Mouse (Mus musculus): Measurements from ENCODE around the gene Zfp101. TPM values are rescaled to one million over a fixed set of nuclear protein-coding genes. Genes with fewer than 3 reads are reported as not detected.

Zfp101 gene
- 20.4 and 20.8 TPM in 2 replicates for polyA plus RNA-seq (2014; fragmentation: Nextera tagmentation; extraction: Ambion mirVana)

GRCm38 (mm10) chr17:33394182-33395034 is at the start of gene Zfp101:
TSS of gene Zfp101 (minus strand) at chr17:33394641.
- WGBS = under 1% methylated on average over 44 of the region's 44 CpGs
- no peak for TF ChIP-seq CTCF (IDR thresholded peaks at IDR 0.05; ENCODE audit: low read depth)

GRCm38 (mm10) chr17:33441159-33441558 is 46.7 kb upstream of the Zfp101 start:
- Histone ChIP-seq H3K27me3 (ENCODE audit: insufficient read depth, low read length) (no peaks in the 10 kb centered on the region), H3K36me3 (ENCODE audit: insufficient read depth) (no peaks in the 10 kb centered on the region), H3K9ac (no peak overlapping the region), H3K27ac (ENCODE audit: low read depth) (no peak overlapping the region), H3K4me3 (ENCODE audit: low read depth, low read length) (no peak overlapping the region), H3K4me1 (ENCODE audit: insufficient read depth) (no peaks in the 10 kb centered on the region), H3K4me2 (no peak overlapping the region), H3K9me3 (ENCODE audit: low read depth, low read length) (no peaks in the 10 kb centered on the region)
- ATAC-seq (ENCODE audit: insufficient read depth) (no peak), DNase-seq (peak; percentile 1)
- no peak for TF ChIP-seq CTCF (IDR thresholded peaks at IDR 0.05; ENCODE audit: low read depth)

More at GRCm38 (mm10) chr17:33394182-33395034, at the start of gene Zfp101:
- H3K27ac ChIP-seq (ENCODE audit: low read depth) = peak within 1 kb of the TSS; percentile 84
- no peaks in the 10 kb centered on the region for H3K36me3 ChIP-seq (ENCODE audit: insufficient read depth)
- peak; percentile 99 for ATAC-seq (ENCODE audit: insufficient read depth)
- no peaks in the 10 kb centered on the region for H3K4me1 ChIP-seq (ENCODE audit: insufficient read depth)
- peak within 1 kb of the TSS; percentile 75 for H3K4me3 ChIP-seq (ENCODE audit: low read depth, low read length)
- H3K4me2 ChIP-seq = peak within 1 kb of the TSS; percentile 71
- H3K9ac ChIP-seq = peak within 1 kb of the TSS; percentile 77
- H3K27me3 ChIP-seq (ENCODE audit: insufficient read depth, low read length) = no peaks in the 10 kb centered on the region
- DNase-seq = peak; percentile 98
- no peaks in the 10 kb centered on the region for H3K9me3 ChIP-seq (ENCODE audit: low read depth, low read length)

DNA sequence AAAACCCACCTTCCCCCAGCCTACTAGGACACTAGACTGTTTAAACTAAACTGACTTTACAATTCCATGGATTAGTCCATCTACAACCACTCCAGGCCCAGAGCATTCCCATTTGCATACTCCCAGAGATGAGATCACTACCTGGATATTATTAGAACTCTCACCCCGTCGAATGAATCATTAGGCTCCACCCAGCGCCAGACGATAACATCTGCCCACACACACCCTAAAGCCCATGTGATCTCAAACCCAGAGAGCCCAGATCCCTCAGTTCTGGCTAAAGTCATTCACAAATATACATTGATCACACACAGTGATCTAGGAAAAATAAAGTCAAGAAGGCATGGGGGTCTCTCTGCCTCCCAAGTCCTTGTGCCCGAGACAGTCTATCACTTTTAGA is 45.5 kb upstream of the Zfp101 start:
- no peaks in the 10 kb centered on the region for H3K4me1 ChIP-seq (ENCODE audit: insufficient read depth)
- H3K4me2 ChIP-seq = no peak overlapping the region
- H3K27ac ChIP-seq (ENCODE audit: low read depth) = no peak overlapping the region
- WGBS = 59% methylated on average over 5 of the region's 5 CpGs
- ATAC-seq (ENCODE audit: insufficient read depth) (no peak), DNase-seq (peak; percentile 3)
- H3K4me3 ChIP-seq (ENCODE audit: low read depth, low read length) = no peak overlapping the region
- TF ChIP-seq CTCF (IDR thresholded peaks at IDR 0.05; ENCODE audit: low read depth) = no peak
- H3K36me3 ChIP-seq (ENCODE audit: insufficient read depth) = no peaks in the 10 kb centered on the region
- no peaks in the 10 kb centered on the region for H3K27me3 ChIP-seq (ENCODE audit: insufficient read depth, low read length)
- H3K9ac ChIP-seq = no peak overlapping the region
- H3K9me3 ChIP-seq (ENCODE audit: low read depth, low read length) = no peaks in the 10 kb centered on the region

DNA sequence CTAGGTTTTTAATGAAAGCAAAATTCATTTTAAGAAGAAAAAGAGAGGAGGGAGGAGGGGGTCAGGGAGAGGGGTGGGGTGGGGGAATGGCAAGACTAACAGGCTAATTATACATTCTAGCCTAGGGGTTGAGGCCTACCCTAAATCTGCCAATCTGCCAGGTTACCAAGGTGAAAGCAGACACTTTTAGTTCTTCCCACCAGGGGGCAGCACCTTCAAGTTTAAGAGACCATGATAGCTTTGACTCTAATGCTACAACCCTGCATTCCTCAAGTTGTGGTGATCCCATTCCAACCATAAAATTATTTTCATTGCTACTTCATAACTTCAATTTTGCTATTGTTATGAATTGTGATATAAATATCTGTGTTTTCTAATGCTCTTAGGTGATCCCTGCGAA is 44.7 kb upstream of the Zfp101 start:
- DNase-seq = peak; percentile 92
- Histone ChIP-seq H3K4me1 (ENCODE audit: insufficient read depth) (no peaks in the 10 kb centered on the region), H3K27ac (ENCODE audit: low read depth) (no peak overlapping the region), H3K9ac (no peak overlapping the region), H3K9me3 (ENCODE audit: low read depth, low read length) (no peaks in the 10 kb centered on the region), H3K36me3 (ENCODE audit: insufficient read depth) (no peaks in the 10 kb centered on the region), H3K4me2 (no peak overlapping the region), H3K27me3 (ENCODE audit: insufficient read depth, low read length) (no peaks in the 10 kb centered on the region), H3K4me3 (ENCODE audit: low read depth, low read length) (no peak overlapping the region)
- TF ChIP-seq CTCF (IDR thresholded peaks at IDR 0.05; ENCODE audit: low read depth) = peak; percentile 80
- WGBS = 70% methylated on average over 1 of the region's 1 CpGs
- no peak for ATAC-seq (ENCODE audit: insufficient read depth)

- H3K36me3 ChIP-seq (ENCODE audit: insufficient read depth) = no peaks in the 10 kb centered on the region
- H3K9ac ChIP-seq = no peak within 1 kb of the TSS
- no peak within 1 kb of the TSS for H3K27ac ChIP-seq (ENCODE audit: low read depth)
- DNase-seq = no peak
- no peaks in the 10 kb centered on the region for H3K9me3 ChIP-seq (ENCODE audit: low read depth, low read length)
- TF ChIP-seq CTCF (IDR thresholded peaks at IDR 0.05; ENCODE audit: low read depth) = no peak
- H3K27me3 ChIP-seq (ENCODE audit: insufficient read depth, low read length) = no peaks in the 10 kb centered on the region
- 74% methylated on average over 3 of the region's 3 CpGs for WGBS
- H3K4me3 ChIP-seq (ENCODE audit: low read depth, low read length) = no peak within 1 kb of the TSS
- no peak within 1 kb of the TSS for H3K4me2 ChIP-seq
- H3K4me1 ChIP-seq (ENCODE audit: insufficient read depth) = no peaks in the 10 kb centered on the region
- no peak for ATAC-seq (ENCODE audit: insufficient read depth)
These were observed 37.8 kb upstream of the Zfp101 start, which contains the start of gene Actl9 for GRCm38 (mm10) chr17:33432019-33432946. TSS of gene Actl9 (plus strand) at chr17:33432896.

DNA sequence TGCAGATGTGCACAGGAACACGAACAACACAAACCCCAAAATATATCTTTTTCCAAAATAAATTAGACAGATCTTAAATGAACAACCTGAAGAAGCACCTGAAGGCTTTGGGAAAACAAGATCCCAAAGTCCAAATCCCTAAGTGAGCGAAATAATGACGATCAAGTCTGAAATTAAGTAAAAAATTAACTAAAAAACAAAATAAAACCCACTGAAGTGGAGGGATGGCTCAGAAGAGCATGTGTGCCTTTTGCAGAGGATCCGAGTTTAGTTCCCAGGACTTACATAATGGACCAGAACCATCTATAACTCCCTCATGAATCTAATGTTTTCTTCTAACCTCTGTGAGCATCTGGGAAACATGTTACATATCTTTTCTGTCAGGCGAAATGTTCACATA is 2.2 kb downstream of the Zfp101 start:
- ATAC-seq (ENCODE audit: insufficient read depth) (no peak), DNase-seq (no peak)
- H3K27me3 ChIP-seq (ENCODE audit: insufficient read depth, low read length) = no peaks in the 10 kb centered on the region
- WGBS = 92% methylated on average over 5 of the region's 5 CpGs
- H3K27ac ChIP-seq (ENCODE audit: low read depth) = no peak overlapping the region
- H3K4me1 ChIP-seq (ENCODE audit: insufficient read depth) = no peaks in the 10 kb centered on the region
- H3K36me3 ChIP-seq (ENCODE audit: insufficient read depth) = no peaks in the 10 kb centered on the region
- no peaks in the 10 kb centered on the region for H3K9me3 ChIP-seq (ENCODE audit: low read depth, low read length)
- H3K9ac ChIP-seq = no peak overlapping the region
- no peak overlapping the region for H3K4me3 ChIP-seq (ENCODE audit: low read depth, low read length)
- no peak for TF ChIP-seq CTCF (IDR thresholded peaks at IDR 0.05; ENCODE audit: low read depth)
- H3K4me2 ChIP-seq = no peak overlapping the region

DNA sequence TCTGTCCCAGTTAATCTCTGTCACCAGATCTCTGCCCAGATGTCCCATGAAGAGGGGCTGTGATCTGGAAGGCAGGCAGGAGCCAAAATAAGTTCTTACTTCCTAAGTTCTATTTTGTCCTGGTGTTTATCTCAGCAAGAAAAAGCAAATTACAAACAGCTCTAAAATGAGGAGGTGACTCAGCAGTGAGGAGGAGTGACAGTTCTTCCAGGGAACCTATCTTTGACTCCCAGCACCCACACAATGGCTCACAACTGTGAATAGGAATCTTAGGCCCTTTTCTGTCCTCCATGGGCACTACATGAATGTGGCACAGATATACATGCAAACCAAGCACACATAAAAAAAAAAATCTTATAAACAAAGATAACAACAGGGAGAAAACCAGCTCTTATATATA is 8.7 kb downstream of the Zfp101 start:
- Histone ChIP-seq H3K4me3 (ENCODE audit: low read depth, low read length) (no peak overlapping the region), H3K9me3 (ENCODE audit: low read depth, low read length) (no peaks in the 10 kb centered on the region), H3K4me2 (no peak overlapping the region), H3K27ac (ENCODE audit: low read depth) (no peak overlapping the region), H3K9ac (no peak overlapping the region), H3K27me3 (ENCODE audit: insufficient read depth, low read length) (no peaks in the 10 kb centered on the region), H3K36me3 (ENCODE audit: insufficient read depth) (peaks cover 49% of the 10 kb centered on the region), H3K4me1 (ENCODE audit: insufficient read depth) (no peaks in the 10 kb centered on the region)
- DNase-seq (no peak), ATAC-seq (ENCODE audit: insufficient read depth) (no peak)
- no peak for TF ChIP-seq CTCF (IDR thresholded peaks at IDR 0.05; ENCODE audit: low read depth)

Measured in lung, embryonic 14.5 days (tissue).